Mouse (Mus musculus): ENCODE measurements around the gene Paqr5. TPM values are rescaled to one million over a fixed set of nuclear protein-coding genes. Genes with fewer than 3 reads are reported as not detected.

Gene Paqr5
- polyA plus RNA-seq, 1 experiment from 2014 or later, result 0.38 TPM

GRCm38 (mm10) chr9:61986055-61986454 lies 40.6 kb downstream of the Paqr5 start:
- Histone ChIP-seq H3K36me3 (ENCODE audit: control insufficient read depth, insufficient read depth, low read length) (no peaks in the 10 kb centered on the region), H3K4me3 (ENCODE audit: control insufficient read depth in 1 of 2, insufficient read depth in 1 of 2, low read depth in 1 of 2, low read length in 2 of 2) (no peak overlapping the region), H3K9me3 (ENCODE audit: control insufficient read depth, low read length) (no peaks in the 10 kb centered on the region), H3K4me1 (ENCODE audit: control insufficient read depth in 2 of 2, insufficient read depth in 2 of 2, low read length in 2 of 2) (no peaks in the 10 kb centered on the region; a peak in 1 of 4 replicates), H3K9ac (ENCODE audit: low read length) (no peak overlapping the region), H3K27me3 (ENCODE audit: control insufficient read depth, insufficient read depth, low read length) (no peaks in the 10 kb centered on the region), H3K27ac (replicated peaks in 1 of 2; ENCODE audit: control insufficient read depth in 1 of 2, insufficient read depth in 1 of 2, low read depth in 2 of 2, low read length in 2 of 2) (no peak overlapping the region), H3K4me2 (ENCODE audit: low read length) (no peak overlapping the region)
- WGBS, result 81% methylated on average over 7 of the region's 7 CpGs
- ATAC-seq (ENCODE audit: insufficient number of reproducible peaks, insufficient read depth, low FRiP score, low read depth), result no peak

GRCm38 (mm10) chr9:61985183-61985863 lies 41.3 kb downstream of the Paqr5 start:
- Histone ChIP-seq H3K27ac (replicated peaks in 1 of 2; ENCODE audit: control insufficient read depth in 1 of 2, insufficient read depth in 1 of 2, low read depth in 2 of 2, low read length in 2 of 2) (no peak overlapping the region), H3K4me2 (ENCODE audit: low read length) (no peak overlapping the region), H3K9ac (ENCODE audit: low read length) (no peak overlapping the region), H3K27me3 (ENCODE audit: control insufficient read depth, insufficient read depth, low read length) (no peaks in the 10 kb centered on the region), H3K4me1 (ENCODE audit: control insufficient read depth in 2 of 2, insufficient read depth in 2 of 2, low read length in 2 of 2) (no peaks in the 10 kb centered on the region; a peak in 1 of 4 replicates), H3K36me3 (ENCODE audit: control insufficient read depth, insufficient read depth, low read length) (no peaks in the 10 kb centered on the region), H3K4me3 (ENCODE audit: control insufficient read depth in 1 of 2, insufficient read depth in 1 of 2, low read depth in 1 of 2, low read length in 2 of 2) (no peak overlapping the region), H3K9me3 (ENCODE audit: control insufficient read depth, low read length) (no peaks in the 10 kb centered on the region)
- ATAC-seq (ENCODE audit: insufficient number of reproducible peaks, insufficient read depth, low FRiP score, low read depth), result no peak
- 50% methylated on average over 11 of the region's 11 CpGs for WGBS

DNA sequence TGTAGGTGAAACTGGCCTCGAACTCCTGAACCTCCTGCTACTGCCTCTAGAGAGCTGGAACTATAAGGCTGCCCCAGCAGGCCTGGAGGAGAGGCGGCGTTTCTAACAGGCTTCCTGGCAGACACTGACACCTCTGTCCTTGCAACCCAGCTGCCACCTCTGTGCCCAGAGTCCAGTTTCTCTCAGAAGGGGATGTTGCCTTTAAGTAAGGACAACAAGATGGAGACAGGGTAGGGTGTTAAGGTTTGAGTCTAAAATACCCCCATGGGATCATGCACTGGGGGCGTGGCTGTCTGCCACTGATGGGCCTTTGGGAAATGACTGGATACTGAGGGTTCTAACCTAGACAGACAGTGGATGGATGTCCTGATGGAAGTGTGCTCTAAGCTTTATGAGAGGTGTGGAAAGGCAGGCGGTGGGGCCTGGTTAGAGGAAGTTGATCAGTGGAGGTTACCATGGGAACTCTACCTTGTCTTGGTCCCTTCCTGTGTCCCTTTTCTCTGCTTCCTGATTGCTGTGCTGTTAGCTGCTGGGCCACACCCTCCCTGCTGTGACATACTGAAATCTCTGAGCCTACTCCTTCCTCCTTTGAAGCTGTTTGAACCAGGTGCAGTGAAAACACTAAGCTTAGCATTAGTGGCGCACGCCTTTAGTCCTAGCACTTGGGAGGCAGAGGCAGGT lies 43.6 kb downstream of the Paqr5 start:
- Histone ChIP-seq H3K27ac (replicated peaks in 1 of 2; ENCODE audit: control insufficient read depth in 1 of 2, insufficient read depth in 1 of 2, low read depth in 2 of 2, low read length in 2 of 2) (no peak overlapping the region), H3K36me3 (ENCODE audit: control insufficient read depth, insufficient read depth, low read length) (no peaks in the 10 kb centered on the region), H3K4me3 (ENCODE audit: control insufficient read depth in 1 of 2, insufficient read depth in 1 of 2, low read depth in 1 of 2, low read length in 2 of 2) (no peak overlapping the region), H3K4me2 (ENCODE audit: low read length) (no peak overlapping the region), H3K9ac (ENCODE audit: low read length) (no peak overlapping the region), H3K9me3 (ENCODE audit: control insufficient read depth, low read length) (no peaks in the 10 kb centered on the region), H3K27me3 (ENCODE audit: control insufficient read depth, insufficient read depth, low read length) (no peaks in the 10 kb centered on the region), H3K4me1 (ENCODE audit: control insufficient read depth in 2 of 2, insufficient read depth in 2 of 2, low read length in 2 of 2) (no peaks in the 10 kb centered on the region; a peak in 1 of 4 replicates)
- 78% methylated on average over 7 of the region's 7 CpGs for WGBS
- ATAC-seq (ENCODE audit: insufficient number of reproducible peaks, insufficient read depth, low FRiP score, low read depth), result no peak

- Histone ChIP-seq H3K27me3 (ENCODE audit: control insufficient read depth, insufficient read depth, low read length) (no peaks in the 10 kb centered on the region), H3K36me3 (ENCODE audit: control insufficient read depth, insufficient read depth, low read length) (no peaks in the 10 kb centered on the region), H3K27ac (replicated peaks in 1 of 2; ENCODE audit: control insufficient read depth in 1 of 2, insufficient read depth in 1 of 2, low read depth in 2 of 2, low read length in 2 of 2) (no peak overlapping the region), H3K9ac (ENCODE audit: low read length) (no peak overlapping the region), H3K9me3 (ENCODE audit: control insufficient read depth, low read length) (no peaks in the 10 kb centered on the region), H3K4me2 (ENCODE audit: low read length) (no peak overlapping the region), H3K4me1 (ENCODE audit: control insufficient read depth in 2 of 2, insufficient read depth in 2 of 2, low read length in 2 of 2) (no peaks in the 10 kb centered on the region; a peak in 1 of 4 replicates), H3K4me3 (ENCODE audit: control insufficient read depth in 1 of 2, insufficient read depth in 1 of 2, low read depth in 1 of 2, low read length in 2 of 2) (no peak overlapping the region)
- ATAC-seq (ENCODE audit: insufficient number of reproducible peaks, insufficient read depth, low FRiP score, low read depth), result no peak
- 78% methylated on average over 5 of the region's 5 CpGs for WGBS
These were observed 44.8 kb downstream of the Paqr5 start for GRCm38 (mm10) chr9:61981876-61982275.

- Histone ChIP-seq H3K9me3 (ENCODE audit: control insufficient read depth, low read length) (no peaks in the 10 kb centered on the region), H3K9ac (ENCODE audit: low read length) (no peak overlapping the region), H3K36me3 (ENCODE audit: control insufficient read depth, insufficient read depth, low read length) (no peaks in the 10 kb centered on the region), H3K27ac (replicated peaks in 1 of 2; ENCODE audit: control insufficient read depth in 1 of 2, insufficient read depth in 1 of 2, low read depth in 2 of 2, low read length in 2 of 2) (no peak overlapping the region), H3K4me2 (ENCODE audit: low read length) (no peak overlapping the region), H3K27me3 (ENCODE audit: control insufficient read depth, insufficient read depth, low read length) (no peaks in the 10 kb centered on the region), H3K4me1 (ENCODE audit: control insufficient read depth in 2 of 2, insufficient read depth in 2 of 2, low read length in 2 of 2) (no peaks in the 10 kb centered on the region; a peak in 1 of 4 replicates), H3K4me3 (ENCODE audit: control insufficient read depth in 1 of 2, insufficient read depth in 1 of 2, low read depth in 1 of 2, low read length in 2 of 2) (no peak overlapping the region)
- 81% methylated on average over 2 of the region's 2 CpGs for WGBS
- no peak for ATAC-seq (ENCODE audit: insufficient number of reproducible peaks, insufficient read depth, low FRiP score, low read depth)
These were observed 46.7 kb downstream of the Paqr5 start for GRCm38 (mm10) chr9:61979983-61980382.

DNA sequence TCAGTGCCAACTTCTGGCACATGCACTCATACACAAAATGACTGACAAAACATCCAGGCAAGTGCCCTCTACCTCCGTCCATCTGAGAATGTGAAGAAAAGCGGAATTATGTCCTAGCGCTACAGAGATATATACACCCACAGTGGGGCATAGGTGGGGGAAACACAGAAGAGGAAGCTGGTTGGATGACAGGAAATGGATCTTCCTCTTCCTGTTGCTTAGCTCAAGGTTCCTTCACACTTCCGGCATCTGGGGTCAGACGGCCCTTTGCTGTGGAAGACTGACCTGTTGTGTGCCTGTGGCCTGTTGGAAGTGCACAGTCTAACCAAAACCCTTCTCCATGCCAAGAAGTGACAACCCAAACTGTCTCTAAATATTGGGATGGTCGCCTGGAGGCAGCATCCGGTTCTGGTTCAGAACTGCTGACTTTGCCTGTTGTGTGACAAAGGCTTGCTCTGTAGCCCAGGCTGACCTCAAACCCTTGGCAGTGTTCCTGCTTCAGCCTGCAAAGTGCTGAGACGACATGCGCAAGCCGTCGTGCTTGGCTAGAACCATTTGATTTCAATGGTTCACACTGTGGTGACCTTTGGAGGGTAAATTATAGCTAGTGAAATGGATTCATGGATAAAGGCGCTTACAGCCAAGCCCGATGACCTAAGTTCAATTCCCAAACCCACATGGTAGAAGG lies 49.3 kb downstream of the Paqr5 start:
- no peak for ATAC-seq (ENCODE audit: insufficient number of reproducible peaks, insufficient read depth, low FRiP score, low read depth)
- WGBS, result 84% methylated on average over 13 of the region's 13 CpGs
- Histone ChIP-seq H3K27ac (replicated peaks in 1 of 2; ENCODE audit: control insufficient read depth in 1 of 2, insufficient read depth in 1 of 2, low read depth in 2 of 2, low read length in 2 of 2) (no peak overlapping the region), H3K4me1 (ENCODE audit: control insufficient read depth in 2 of 2, insufficient read depth in 2 of 2, low read length in 2 of 2) (no peaks in the 10 kb centered on the region), H3K9me3 (ENCODE audit: control insufficient read depth, low read length) (no peaks in the 10 kb centered on the region), H3K36me3 (ENCODE audit: control insufficient read depth, insufficient read depth, low read length) (no peaks in the 10 kb centered on the region), H3K9ac (ENCODE audit: low read length) (no peak overlapping the region), H3K4me2 (ENCODE audit: low read length) (no peak overlapping the region), H3K27me3 (ENCODE audit: control insufficient read depth, insufficient read depth, low read length) (no peaks in the 10 kb centered on the region), H3K4me3 (ENCODE audit: control insufficient read depth in 1 of 2, insufficient read depth in 1 of 2, low read depth in 1 of 2, low read length in 2 of 2) (no peak overlapping the region)

DNA sequence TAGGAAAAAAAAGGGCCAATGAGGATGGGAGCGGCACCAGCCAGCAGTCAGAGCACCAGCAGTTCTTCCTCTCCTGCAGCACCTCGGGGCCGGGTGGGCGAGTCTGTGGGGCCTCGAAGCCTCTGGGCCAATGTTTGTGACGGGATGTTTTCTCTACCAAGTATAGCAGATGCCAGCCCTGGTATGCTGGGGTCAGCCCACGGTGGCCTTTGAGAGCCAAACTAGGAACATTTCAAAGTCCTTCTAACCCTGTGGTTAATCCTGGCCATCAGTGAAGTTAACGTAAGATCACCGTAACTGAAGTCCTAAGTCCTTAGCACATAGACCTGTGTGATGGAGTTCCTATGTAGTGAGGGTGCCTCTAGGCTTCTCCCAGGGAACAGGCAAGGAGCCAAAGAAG lies 54.6 kb downstream of the Paqr5 start:
- H3K4me2 ChIP-seq (ENCODE audit: low read length), result no peak overlapping the region
- no peak overlapping the region for H3K27ac ChIP-seq (replicated peaks in 1 of 2; ENCODE audit: control insufficient read depth in 1 of 2, insufficient read depth in 1 of 2, low read depth in 2 of 2, low read length in 2 of 2)
- H3K36me3 ChIP-seq (ENCODE audit: control insufficient read depth, insufficient read depth, low read length), result no peaks in the 10 kb centered on the region
- no peaks in the 10 kb centered on the region for H3K9me3 ChIP-seq (ENCODE audit: control insufficient read depth, low read length)
- ATAC-seq (ENCODE audit: insufficient number of reproducible peaks, insufficient read depth, low FRiP score, low read depth), result no peak
- no peaks in the 10 kb centered on the region; a peak in 1 of 4 replicates for H3K4me1 ChIP-seq (ENCODE audit: control insufficient read depth in 2 of 2, insufficient read depth in 2 of 2, low read length in 2 of 2)
- H3K27me3 ChIP-seq (ENCODE audit: control insufficient read depth, insufficient read depth, low read length), result no peaks in the 10 kb centered on the region
- WGBS, result 68% methylated on average over 9 of the region's 9 CpGs
- no peak overlapping the region for H3K4me3 ChIP-seq (ENCODE audit: control insufficient read depth in 1 of 2, insufficient read depth in 1 of 2, low read depth in 1 of 2, low read length in 2 of 2)
- H3K9ac ChIP-seq (ENCODE audit: low read length), result no peak overlapping the region
